Mouse (Mus musculus) C2C12 (cell line): ENCODE results near the gene Habp2.

Experiments
- CEBPB ChIP-seq: IDR thresholded peaks from one replicate; pipeline ENCODE4 v1.6.1; 2011; ENCODE audit warnings: low read depth, mild to moderate bottlenecking, control low read depth, moderate library complexity
- CTCF ChIP-seq: IDR thresholded peaks from one replicate; pipeline ENCODE4 v1.5.1; 2011; ENCODE audit not compliant: control insufficient read depth, insufficient read depth, insufficient read length
- FOSL1 ChIP-seq: IDR thresholded peaks from one replicate; pipeline ENCODE4 v1.8.0; 2011; ENCODE audit warnings: mild to moderate bottlenecking, low read length; ENCODE audit not compliant: poor library complexity, insufficient read depth, severe bottlenecking
- MAX ChIP-seq: IDR thresholded peaks from one replicate; pipeline ENCODE4 v1.6.1; 2011; ENCODE audit warnings: mild to moderate bottlenecking, control low read depth
- MYOG ChIP-seq: IDR thresholded peaks from one replicate; pipeline ENCODE4 v1.6.1; 2011; ENCODE audit not compliant: control insufficient read depth, insufficient read length; ENCODE audit errors: extremely low read depth
- USF1 ChIP-seq: IDR thresholded peaks from one replicate; pipeline ENCODE4 v1.6.1; 2011; ENCODE audit warnings: low read depth, mild to moderate bottlenecking, control low read depth, moderate library complexity

DNA sequence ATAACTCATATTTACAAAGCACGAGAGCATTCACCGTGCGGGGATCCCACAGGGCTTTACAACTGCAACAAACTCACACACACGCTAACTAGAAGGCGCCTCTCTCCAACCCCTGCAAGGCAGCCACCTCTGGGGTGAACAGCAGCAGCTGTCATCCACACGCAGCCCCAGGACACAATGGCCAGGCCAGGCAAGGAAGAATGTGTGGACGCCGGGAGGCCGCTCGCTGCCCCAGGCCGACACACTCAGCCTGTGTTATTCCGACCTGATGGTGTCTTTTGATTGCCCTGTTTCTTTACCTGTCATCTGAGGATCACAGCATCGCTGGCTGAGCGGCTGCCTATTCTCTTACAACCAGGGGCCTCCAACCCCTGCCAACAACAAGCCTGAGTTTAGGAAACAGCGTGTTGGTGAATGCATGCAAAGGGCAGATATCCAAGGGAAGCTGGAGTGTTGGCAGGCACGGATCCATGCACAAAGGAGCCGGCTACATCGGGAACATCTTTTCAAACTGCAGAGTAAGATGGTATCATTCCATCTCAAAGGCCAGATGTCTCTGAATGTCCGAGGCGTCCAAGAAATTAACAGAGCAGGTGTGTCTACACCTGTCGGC, 39.4 kb downstream of the Habp2 start:
- TF ChIP-seq CEBPB (no peak), CTCF (no peak), USF1 (no peak), FOSL1 (no peak), MAX (no peak), MYOG (no peak)
